Mouse (Mus musculus): ENCODE results near the gene Prdm15. TPM values are rescaled to one million over a fixed set of nuclear protein-coding genes. Genes with fewer than 3 reads are reported as not detected.
A peak's percentile ranks its signal among the peaks of the same experiment; 100 is the strongest.

The Prdm15 gene
- total RNA-seq (2017): 10.3 to 24.3 TPM (median 22.0 TPM) in 3 replicates

GRCm38 (mm10) chr16:97851741-97852319, at the start of gene Prdm15:
Gene Prdm15 (minus strand): TSS chr16:97851850.
- ATAC-seq (replicated peaks; ENCODE audit: insufficient number of reproducible peaks, low FRiP score, low TSS enrichment, poor library complexity, severe bottlenecking): peak; percentile 62

GRCm38 (mm10) chr16:97897346-97898024, 45.8 kb upstream of the Prdm15 start:
- no peak for ATAC-seq (replicated peaks; ENCODE audit: insufficient number of reproducible peaks, low FRiP score, low TSS enrichment, poor library complexity, severe bottlenecking)

DNA sequence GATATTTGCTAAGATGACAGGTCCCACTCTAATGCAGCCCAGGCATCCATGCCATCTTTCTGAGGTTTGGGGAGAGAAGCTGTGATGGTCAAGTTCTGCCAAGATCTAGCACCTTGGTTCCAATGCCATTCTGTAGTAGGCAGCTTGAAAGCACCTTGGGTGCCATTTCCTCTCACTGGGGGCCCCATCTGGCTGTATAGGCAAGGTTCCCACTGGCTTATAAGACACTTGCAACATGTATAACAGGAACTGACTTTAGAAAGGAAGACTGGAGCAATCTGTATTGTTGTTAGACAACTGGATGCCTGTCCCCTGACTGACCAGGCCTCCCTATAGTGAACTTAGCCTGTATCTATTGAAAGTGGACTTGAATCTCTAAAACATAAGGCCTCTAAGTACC, 36.1 kb upstream of the Prdm15 start:
- ATAC-seq (replicated peaks; ENCODE audit: insufficient number of reproducible peaks, low FRiP score, low TSS enrichment, poor library complexity, severe bottlenecking): no peak

GRCm38 (mm10) chr16:97883696-97884095, 32.0 kb upstream of the Prdm15 start:
- ATAC-seq (replicated peaks; ENCODE audit: insufficient number of reproducible peaks, low FRiP score, low TSS enrichment, poor library complexity, severe bottlenecking): no peak

DNA sequence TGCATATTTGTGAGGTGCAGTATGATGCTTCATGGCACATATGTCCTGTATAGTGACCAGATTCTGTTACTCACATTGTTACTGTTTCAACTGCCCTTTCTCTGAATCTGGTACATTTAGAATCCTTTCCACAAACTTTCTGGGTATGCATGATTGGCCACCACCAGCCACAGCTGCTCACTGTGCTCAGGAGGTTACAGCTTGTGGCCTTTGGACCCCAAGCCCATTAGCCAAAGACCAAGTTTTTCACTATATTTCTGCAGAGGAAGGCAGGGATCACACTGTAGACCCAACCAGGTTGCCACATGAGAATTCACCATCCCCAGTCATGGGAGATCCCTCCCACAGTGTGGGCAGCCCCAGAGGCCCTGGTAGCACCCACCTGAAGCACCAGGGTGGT, 31.2 kb upstream of the Prdm15 start:
- no peak for ATAC-seq (replicated peaks; ENCODE audit: insufficient number of reproducible peaks, low FRiP score, low TSS enrichment, poor library complexity, severe bottlenecking)

- ATAC-seq (replicated peaks; ENCODE audit: insufficient number of reproducible peaks, low FRiP score, low TSS enrichment, poor library complexity, severe bottlenecking): 0 out of 2 replicates have a peak, but pooled peaks have one; percentile 52
Observed at GRCm38 (mm10) chr16:97879134-97879533, 27.5 kb upstream of the Prdm15 start.

- ATAC-seq (replicated peaks; ENCODE audit: insufficient number of reproducible peaks, low FRiP score, low TSS enrichment, poor library complexity, severe bottlenecking): no peak
Observed at GRCm38 (mm10) chr16:97877502-97877901, 25.9 kb upstream of the Prdm15 start.

GRCm38 (mm10) chr16:97875101-97875500, 23.5 kb upstream of the Prdm15 start:
- no peak for ATAC-seq (replicated peaks; ENCODE audit: insufficient number of reproducible peaks, low FRiP score, low TSS enrichment, poor library complexity, severe bottlenecking)

DNA sequence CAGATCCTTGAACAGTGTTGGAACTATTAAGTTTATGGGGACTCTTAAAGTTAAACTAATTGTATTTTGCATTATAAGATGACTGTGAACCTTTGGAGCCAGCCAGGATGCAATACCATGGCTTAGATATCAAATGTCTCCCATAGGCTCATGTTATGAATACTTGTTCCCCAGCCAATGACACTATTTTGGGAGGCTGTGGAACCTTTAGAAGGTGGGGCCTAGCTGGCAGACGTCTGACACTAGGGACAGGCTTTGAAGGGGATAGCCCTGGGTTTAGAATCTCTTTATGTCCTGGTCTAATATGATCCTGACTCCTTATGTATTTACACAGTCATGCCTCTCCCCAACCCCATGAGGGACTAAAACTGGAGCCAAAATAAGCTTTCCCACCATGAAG, 22.7 kb upstream of the Prdm15 start:
- ATAC-seq (replicated peaks; ENCODE audit: insufficient number of reproducible peaks, low FRiP score, low TSS enrichment, poor library complexity, severe bottlenecking): no peak

- no peak for ATAC-seq (replicated peaks; ENCODE audit: insufficient number of reproducible peaks, low FRiP score, low TSS enrichment, poor library complexity, severe bottlenecking)
Observed at GRCm38 (mm10) chr16:97872657-97873056, 21.0 kb upstream of the Prdm15 start.

DNA sequence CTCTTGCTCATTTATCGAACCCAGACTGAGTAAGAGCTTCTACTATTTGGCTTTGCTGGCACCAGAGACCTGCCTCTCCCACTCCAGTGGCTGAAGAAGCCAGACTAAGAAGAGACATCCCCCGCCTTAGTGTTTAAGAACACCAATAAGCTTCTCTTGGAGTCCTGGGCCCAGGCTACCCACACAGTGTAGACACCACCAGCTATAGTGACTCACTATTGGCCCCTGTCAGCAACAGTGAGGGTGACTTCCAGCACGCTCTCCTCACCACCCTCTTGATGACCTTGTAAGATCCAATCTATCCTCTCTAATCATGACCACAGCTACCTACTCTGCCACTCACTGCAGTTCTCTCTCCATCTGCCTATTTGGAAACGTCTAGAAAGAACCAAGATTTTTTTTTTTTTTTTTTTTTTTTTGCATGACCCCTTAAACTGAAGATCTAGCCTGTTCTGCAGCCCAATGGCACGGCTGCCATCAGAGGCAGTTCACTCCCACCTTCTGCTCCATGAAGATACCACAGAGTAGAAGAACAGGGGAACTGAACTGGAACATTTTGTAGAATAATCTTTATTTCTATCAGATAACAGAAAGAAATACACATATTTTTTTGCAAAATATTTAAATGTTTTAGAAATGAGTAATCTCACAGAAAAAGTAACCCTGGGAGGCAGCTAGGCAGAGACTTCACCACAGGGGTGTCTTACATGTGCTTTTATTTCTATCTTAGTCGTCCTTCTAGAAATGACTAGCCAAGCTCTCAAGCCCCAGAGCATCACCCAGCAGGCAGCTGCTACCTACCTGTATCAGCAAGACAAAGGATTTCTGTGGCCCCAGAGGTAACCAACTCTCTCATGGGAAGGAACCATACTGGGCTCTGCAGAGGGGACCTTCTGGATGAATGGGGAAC, 17.8 kb upstream of the Prdm15 start:
- no peak for ATAC-seq (replicated peaks; ENCODE audit: insufficient number of reproducible peaks, low FRiP score, low TSS enrichment, poor library complexity, severe bottlenecking)

- ATAC-seq (replicated peaks; ENCODE audit: insufficient number of reproducible peaks, low FRiP score, low TSS enrichment, poor library complexity, severe bottlenecking): no peak
Observed at GRCm38 (mm10) chr16:97863932-97864467, 12.3 kb upstream of the Prdm15 start.

DNA sequence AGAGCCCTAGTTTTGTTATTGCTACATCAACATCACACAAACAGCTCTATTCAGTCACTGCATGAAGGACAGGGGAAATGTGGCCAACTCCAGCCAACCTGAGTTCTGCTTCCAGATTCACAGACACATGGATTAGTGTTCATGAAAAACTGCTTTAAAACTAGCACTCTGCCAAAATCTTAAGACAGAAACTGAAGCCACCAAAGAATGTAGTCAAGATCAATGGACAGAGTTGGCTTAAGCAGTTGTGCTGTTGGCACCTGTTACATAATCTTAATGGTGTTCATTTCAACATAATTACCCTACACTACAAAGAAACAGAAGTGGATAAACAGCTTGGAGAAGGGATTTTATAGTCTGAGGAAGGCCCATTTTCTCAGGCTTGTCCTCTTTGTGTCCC, 4.4 kb upstream of the Prdm15 start:
- no peak for ATAC-seq (replicated peaks; ENCODE audit: insufficient number of reproducible peaks, low FRiP score, low TSS enrichment, poor library complexity, severe bottlenecking)

- peak; percentile 38 for ATAC-seq (replicated peaks; ENCODE audit: insufficient number of reproducible peaks, low FRiP score, low TSS enrichment, poor library complexity, severe bottlenecking)
Observed at GRCm38 (mm10) chr16:97851061-97851740, 449 bp downstream of the Prdm15 start.

DNA sequence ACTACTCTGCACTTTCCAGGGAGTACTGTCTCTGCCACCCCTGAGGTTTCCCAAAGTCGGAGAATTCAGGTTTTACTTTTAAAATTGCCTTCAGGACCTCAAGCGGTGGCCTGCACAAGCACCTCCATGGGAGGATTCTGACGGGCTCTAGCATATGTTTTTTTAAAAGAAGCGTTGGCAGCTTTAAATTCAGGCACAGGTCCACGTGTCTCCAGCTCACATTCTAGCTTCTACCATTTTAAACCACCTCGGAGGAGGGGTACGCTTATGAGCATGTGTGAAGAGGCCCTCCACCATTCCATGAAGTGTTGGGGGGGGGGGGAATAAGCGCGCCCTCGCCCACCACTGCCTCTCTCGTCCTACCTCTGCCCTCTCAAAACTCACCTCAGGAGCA, 986 bp downstream of the Prdm15 start:
- no peak for ATAC-seq (replicated peaks; ENCODE audit: insufficient number of reproducible peaks, low FRiP score, low TSS enrichment, poor library complexity, severe bottlenecking)

DNA sequence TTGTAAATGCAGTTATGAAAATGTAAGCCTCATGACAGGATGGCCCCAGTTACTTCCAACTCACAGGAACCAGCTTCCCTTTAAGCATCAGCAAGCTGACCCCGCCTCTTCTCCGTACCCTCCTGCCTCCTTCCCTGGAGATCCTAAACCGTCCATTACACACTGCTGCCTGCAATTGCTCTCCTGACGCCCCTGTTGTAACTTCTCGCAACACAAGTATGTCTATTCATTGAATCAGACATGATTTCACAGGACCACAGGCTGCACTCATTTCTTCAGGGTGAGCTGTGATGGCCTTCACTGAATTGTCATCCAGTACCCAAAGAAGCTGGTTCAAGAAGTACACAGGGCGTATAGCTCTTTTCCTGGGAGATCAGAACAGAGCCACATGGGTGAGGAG, 2.8 kb downstream of the Prdm15 start:
- no peak for ATAC-seq (replicated peaks; ENCODE audit: insufficient number of reproducible peaks, low FRiP score, low TSS enrichment, poor library complexity, severe bottlenecking)

DNA sequence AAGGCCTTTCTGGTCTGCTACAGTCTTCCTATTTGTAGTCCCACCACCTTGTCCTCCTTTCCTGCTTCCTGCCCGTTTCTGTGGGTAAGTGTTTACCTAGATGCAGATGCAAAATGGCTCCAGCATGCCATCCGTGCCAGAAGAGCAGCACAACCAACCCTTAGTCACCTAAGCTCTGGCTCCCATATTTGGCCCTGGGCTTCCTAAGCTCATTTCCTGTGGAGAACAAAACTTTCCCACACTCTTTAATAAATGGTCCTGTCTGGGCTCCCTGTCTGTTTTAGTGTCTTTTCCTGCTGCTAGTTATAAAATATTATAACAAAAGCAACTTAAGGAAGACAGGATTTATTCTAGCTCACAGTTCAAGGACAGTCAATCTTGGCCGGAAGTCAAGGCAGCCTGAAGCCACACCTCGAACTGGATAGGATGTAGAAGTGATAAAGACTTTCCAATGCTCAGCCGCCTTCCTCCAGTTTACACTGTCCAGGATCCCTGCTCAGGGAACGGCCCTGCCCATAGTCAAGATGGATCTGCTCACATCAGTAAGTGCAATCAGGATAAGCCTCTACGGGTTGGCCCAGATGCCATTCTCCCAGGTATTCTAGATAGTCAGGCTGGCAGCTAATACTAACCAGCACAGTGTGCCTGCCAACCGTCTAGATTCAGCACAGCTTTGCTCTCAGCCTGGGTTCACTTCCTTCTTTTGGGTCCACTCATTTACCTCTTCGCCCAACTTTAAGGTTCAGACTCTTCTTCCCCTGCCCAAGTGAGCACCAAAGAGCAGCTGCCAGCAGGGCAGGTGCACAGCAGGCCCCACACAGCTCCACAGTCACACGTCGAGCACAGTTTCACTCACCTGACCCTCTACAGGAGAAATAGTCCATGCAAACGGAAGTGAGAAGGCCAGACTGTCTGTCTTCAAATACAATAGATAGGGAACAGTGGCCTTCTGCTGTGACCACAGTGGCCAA, 6.4 kb downstream of the Prdm15 start:
- ATAC-seq (replicated peaks; ENCODE audit: insufficient number of reproducible peaks, low FRiP score, low TSS enrichment, poor library complexity, severe bottlenecking): no peak

GRCm38 (mm10) chr16:97832154-97832553, 19.5 kb downstream of the Prdm15 start:
- ATAC-seq (replicated peaks; ENCODE audit: insufficient number of reproducible peaks, low FRiP score, low TSS enrichment, poor library complexity, severe bottlenecking): no peak

All from monocyte, adult 5-6 weeks (primary cell).